Mouse (Mus musculus) megakaryocyte, embryonic 14.5 days (primary cell): Measurements from ENCODE around the gene Sp140. TPM values are rescaled to one million over a fixed set of nuclear protein-coding genes. Genes with fewer than 3 reads are reported as not detected.
A peak's percentile ranks its signal among the peaks of the same experiment; 100 is the strongest.
"Not testable (repeated sequence)": the region's sequence is repeated elsewhere in the genome, so short reads cannot be mapped to it uniquely, and the experiment has no call there.

Source experiments
- H3K27me3 ChIP-seq: replicated peaks from 2 replicates; pipeline ENCODE3; 2012; ENCODE audit warnings: inconsistent platforms
- H3K36me3 ChIP-seq: replicated peaks from 2 replicates; pipeline ENCODE3; 2012; ENCODE audit warnings: low read length, inconsistent platforms, mixed read lengths
- H3K4me1 ChIP-seq: 2 replicates; pipeline ENCODE4 v1.6.1; 2012; ENCODE audit warnings: inconsistent platforms
- H3K4me3 ChIP-seq: replicated peaks from 2 replicates; pipeline ENCODE3; 2012; ENCODE audit warnings: moderate library complexity, mild to moderate bottlenecking, inconsistent platforms
- H3K9me3 ChIP-seq: 2 replicates; pipeline ENCODE4 v1.6.1; 2012; ENCODE audit warnings: inconsistent platforms
- polyA plus RNA-seq: library from polyadenylated mRNA; stranded (reverse); fragments of >175 nt; gene quantifications from 2 replicates; pipeline ENCODE4 v1.2.3, GENCODE M21; 2012; ENCODE audit warnings: low replicate concordance; ENCODE audit not compliant: insufficient read depth

The Sp140 gene
- polyA plus RNA-seq = 1.3 and 8.1 TPM in 2 replicates

DNA sequence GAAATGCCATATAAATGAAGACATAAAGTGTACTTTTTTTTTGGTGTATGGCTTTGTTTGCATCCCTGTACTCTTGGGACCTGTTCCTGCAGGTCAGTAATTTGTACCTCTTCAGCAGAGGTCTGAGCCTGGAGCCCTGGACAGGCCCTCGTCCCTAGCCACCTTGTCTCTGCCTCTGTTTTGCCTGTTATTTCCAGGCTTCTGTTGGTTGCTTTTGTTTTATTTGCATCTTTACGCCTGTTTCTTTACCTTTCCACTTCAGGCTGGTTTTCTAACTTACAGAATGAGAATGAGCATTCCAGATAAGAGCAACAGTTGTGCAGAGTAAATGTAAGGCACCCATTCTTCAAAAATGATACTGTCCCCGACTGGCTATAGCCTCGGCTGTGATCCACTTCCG, at the start of gene Sp140:
TSS of gene Sp140 (plus strand) at position 301 of the 400 bp plus-strand sequence.
- not testable (repeated sequence) for H3K9me3 ChIP-seq, H3K4me1 ChIP-seq, H3K36me3 ChIP-seq, H3K27me3 ChIP-seq
- H3K4me3 ChIP-seq = peak within 1 kb of the TSS; percentile 85

DNA sequence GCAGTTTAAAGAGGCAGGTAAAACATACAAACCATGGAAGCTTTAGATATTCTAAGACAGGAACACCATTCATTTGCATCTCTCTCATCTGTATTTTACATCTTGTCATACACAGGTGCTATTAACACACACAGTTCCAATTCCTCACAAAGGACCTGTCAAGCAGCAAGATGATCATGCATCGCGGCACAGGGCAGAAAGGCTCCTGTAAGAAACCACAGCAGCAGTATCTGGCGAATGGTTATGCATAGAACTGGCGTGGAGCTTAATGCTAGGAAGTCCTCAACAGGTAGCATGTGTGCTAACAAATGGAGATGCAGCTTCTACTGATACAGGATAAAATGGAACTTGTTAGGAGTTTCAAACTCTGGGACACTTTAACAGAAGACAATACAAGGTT, 44.9 kb upstream of the Sp140 start:
- not testable (repeated sequence) for H3K4me3 ChIP-seq, H3K27me3 ChIP-seq, H3K36me3 ChIP-seq, H3K4me1 ChIP-seq, H3K9me3 ChIP-seq

DNA sequence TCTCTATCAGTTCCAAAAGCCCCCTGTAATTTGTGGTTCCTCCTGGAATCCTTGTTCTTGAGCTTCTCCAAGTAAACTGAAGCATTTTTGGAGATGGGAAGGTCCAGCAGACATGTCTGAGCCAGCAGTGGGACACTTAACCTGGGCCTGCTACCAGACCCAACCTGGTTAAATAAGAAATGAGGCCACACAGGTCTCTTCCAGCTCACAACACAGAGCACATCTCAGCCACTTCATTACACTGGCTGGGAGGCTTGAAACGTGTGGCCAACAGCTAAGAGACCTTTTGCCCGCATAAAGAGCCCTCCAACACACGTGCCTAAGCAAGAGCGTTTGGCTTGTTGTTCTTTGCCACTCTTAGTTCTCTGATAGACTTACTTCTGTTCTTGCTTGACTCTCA, 26.6 kb upstream of the Sp140 start:
- H3K27me3 ChIP-seq, H3K9me3 ChIP-seq, H3K4me1 ChIP-seq, H3K36me3 ChIP-seq, H3K4me3 ChIP-seq: not testable (repeated sequence)

- not testable (repeated sequence) for H3K9me3 ChIP-seq
Observed at GRCm38 (mm10) chr1:85575376-85575775, 24.8 kb upstream of the Sp140 start, which contains the start of gene G530012D18Rik. G530012D18Rik (plus strand) TSS chr1:85575676.

DNA sequence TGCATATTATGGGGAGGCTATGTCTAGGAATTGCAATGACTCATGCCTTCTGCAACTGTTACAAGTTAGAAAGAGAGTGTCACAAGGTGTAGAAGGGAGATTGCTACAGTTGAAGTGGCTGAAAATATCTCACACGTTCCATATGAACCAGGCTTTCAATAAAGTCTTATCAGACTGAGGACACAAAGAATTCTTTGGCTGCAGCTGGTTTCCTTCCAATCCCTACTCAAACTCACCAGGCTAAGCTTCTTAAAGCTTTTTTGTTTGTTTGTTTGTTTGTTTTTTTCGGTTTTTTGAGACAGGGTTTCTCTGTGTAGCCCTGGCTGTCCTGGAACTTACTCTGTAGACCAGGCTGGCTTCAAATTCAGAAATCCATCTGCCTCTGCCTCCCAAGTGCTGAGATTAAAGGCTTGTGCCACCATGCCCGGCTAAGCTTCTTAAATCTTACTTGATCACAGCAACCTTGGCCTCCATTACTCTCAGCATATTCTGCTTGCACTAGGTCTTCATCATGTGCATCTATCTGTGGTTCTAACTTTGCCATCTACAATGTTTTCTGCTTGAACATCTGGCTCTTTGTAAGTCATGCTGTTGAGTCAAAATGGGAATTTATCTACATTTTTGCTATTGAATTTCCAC, 21.7 kb upstream of the Sp140 start:
- H3K27me3 ChIP-seq, H3K4me3 ChIP-seq, H3K4me1 ChIP-seq, H3K9me3 ChIP-seq, H3K36me3 ChIP-seq: not testable (repeated sequence)

More at GRCm38 (mm10) chr1:85575376-85575775, 24.8 kb upstream of the Sp140 start, which contains the start of gene G530012D18Rik:
- not testable (repeated sequence) for H3K27me3 ChIP-seq, H3K4me3 ChIP-seq, H3K36me3 ChIP-seq, H3K4me1 ChIP-seq

DNA sequence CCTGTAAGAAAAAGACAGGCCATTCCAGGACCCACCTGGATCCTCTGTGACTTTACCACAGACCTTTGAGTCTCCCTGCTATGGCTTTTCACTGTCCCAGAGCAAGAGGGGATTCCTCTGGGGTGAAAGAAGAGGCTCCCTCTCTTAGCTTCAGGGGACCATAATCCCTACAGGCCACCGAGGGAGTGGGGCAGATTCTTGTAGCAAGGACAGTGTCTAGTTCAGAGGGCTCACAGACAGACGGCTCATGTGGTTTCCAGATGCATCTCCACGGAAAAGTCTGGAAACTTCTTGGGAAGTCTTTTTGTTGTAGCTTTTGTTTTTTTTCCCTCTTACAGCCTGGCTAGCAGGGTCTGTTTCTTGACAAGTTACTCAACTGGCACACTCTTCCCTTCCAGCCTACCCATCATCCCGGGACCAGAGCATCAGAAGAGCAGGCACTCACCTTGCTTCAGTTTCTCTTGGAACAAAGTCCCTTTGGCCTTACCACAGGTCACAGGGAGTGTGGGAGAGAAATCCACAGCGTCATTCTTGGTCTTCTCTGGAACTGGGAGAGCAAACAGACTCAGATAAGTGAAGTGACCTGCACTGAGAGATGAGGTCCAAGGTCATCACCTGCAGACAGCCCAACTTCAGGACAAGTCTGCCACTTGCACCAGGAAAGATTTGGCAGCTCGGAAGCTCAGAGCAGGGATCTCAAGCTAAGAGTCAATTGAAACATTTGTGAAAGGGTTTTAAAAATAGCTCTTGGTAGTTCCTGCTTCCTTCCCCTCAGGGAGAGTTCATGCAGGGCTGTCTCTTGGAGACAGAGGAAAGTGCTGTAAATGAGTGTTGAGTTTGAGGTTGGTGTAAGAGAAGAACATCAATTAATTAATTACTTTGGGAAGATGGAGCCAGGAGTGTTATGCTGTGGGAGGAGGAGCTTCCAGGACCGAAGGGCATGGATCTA, 20.7 kb upstream of the Sp140 start:
- H3K27me3 ChIP-seq, H3K9me3 ChIP-seq, H3K4me1 ChIP-seq, H3K4me3 ChIP-seq, H3K36me3 ChIP-seq: not testable (repeated sequence)

DNA sequence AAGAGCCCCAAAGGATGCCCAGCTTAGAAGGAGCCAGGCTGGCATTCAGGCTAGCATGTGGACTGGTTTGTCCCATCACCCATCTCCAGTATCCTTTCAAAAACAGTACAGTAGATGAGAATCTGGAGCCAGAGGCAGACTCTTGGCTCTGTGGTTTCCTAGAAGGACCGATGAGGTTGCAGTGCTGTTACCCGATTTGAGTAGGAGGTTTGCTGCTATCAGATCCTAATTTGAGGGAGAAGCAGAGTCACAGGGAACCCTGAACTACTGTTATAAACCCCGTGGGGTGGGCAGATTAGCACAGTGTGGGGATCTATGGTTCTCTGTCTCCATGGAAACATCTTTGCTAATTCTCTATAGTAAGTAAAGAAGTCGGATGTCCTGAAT, 20.0 kb upstream of the Sp140 start:
- H3K36me3 ChIP-seq, H3K4me3 ChIP-seq, H3K27me3 ChIP-seq, H3K9me3 ChIP-seq, H3K4me1 ChIP-seq: not testable (repeated sequence)

- not testable (repeated sequence) for H3K4me1 ChIP-seq, H3K36me3 ChIP-seq, H3K4me3 ChIP-seq, H3K9me3 ChIP-seq, H3K27me3 ChIP-seq
Observed at GRCm38 (mm10) chr1:85580578-85580977, 19.6 kb upstream of the Sp140 start.

GRCm38 (mm10) chr1:85581518-85581917, 18.7 kb upstream of the Sp140 start:
- not testable (repeated sequence) for H3K9me3 ChIP-seq, H3K4me1 ChIP-seq, H3K27me3 ChIP-seq, H3K36me3 ChIP-seq, H3K4me3 ChIP-seq

GRCm38 (mm10) chr1:85588697-85589096, 11.5 kb upstream of the Sp140 start:
- H3K4me3 ChIP-seq, H3K27me3 ChIP-seq, H3K36me3 ChIP-seq, H3K4me1 ChIP-seq, H3K9me3 ChIP-seq: not testable (repeated sequence)

DNA sequence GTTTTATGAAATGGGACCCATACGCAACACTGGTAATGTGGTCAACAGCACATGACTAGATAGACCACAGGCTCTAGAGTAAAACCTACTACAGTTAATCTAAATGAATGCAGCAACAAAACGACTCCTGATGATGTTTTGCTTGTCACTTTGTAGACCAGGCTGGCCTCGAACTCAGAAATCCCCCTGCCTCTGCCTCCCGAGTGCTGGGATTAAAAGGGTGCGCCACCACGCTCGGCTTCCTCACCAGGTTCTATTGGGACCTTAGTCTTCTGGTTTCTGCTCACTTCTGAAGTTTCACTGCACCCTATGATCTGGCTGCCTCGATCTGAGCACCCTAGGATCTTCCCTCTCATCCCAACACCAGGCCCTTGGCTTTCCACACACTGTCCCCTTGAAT, 7.7 kb upstream of the Sp140 start:
- not testable (repeated sequence) for H3K9me3 ChIP-seq, H3K4me1 ChIP-seq, H3K36me3 ChIP-seq, H3K27me3 ChIP-seq, H3K4me3 ChIP-seq

DNA sequence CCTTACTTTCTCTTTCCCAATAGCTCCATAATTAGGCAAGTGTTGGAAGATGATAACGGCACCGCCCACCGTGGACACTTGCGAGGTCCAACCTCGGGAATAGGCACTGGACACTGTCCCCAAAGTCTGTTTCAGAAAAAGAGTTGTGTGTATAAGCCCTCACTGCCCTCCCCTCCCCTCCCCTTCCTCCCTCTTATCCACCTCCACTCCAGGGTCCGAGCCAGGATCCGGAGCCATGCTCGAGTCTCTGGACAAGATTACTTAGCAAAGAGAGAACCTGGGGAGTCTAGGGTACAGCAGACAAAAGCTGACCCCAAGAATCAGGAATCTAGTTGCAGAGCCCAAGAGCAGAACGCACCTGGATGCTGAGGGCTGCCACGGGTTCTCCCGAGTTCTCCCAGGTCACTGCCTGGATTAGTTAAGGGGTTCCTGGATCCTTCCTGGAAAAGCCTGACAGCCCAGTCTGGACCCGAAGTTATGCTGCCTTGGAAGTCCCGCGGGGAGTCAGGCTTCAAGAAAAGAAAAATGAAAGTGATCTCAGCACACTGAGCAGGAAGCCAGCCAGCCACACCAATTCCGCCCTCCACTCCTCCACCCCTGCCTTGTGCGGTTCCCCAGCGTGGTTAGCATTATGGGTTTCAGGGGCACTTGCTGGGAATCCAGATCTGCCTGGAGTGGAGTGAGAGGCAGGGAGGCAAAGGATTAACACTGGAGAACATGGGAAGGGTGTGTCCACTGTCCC, 1.7 kb upstream of the Sp140 start, which contains the start of gene Sp110:
TSS of gene Sp110 (minus strand) at position 547 of the 742 bp plus-strand sequence.
- not testable (repeated sequence) for H3K27me3 ChIP-seq, H3K9me3 ChIP-seq, H3K4me1 ChIP-seq, H3K36me3 ChIP-seq
- H3K4me3 ChIP-seq = peak within 1 kb of the TSS; percentile 80

- H3K4me3 ChIP-seq = peak overlapping the region; percentile 85
- not testable (repeated sequence) for H3K4me1 ChIP-seq, H3K9me3 ChIP-seq, H3K27me3 ChIP-seq, H3K36me3 ChIP-seq
Observed at GRCm38 (mm10) chr1:85600794-85601193, 616 bp downstream of the Sp140 start.

GRCm38 (mm10) chr1:85604341-85604740, 4.2 kb downstream of the Sp140 start:
- H3K4me1 ChIP-seq, H3K36me3 ChIP-seq, H3K4me3 ChIP-seq, H3K9me3 ChIP-seq, H3K27me3 ChIP-seq: not testable (repeated sequence)

DNA sequence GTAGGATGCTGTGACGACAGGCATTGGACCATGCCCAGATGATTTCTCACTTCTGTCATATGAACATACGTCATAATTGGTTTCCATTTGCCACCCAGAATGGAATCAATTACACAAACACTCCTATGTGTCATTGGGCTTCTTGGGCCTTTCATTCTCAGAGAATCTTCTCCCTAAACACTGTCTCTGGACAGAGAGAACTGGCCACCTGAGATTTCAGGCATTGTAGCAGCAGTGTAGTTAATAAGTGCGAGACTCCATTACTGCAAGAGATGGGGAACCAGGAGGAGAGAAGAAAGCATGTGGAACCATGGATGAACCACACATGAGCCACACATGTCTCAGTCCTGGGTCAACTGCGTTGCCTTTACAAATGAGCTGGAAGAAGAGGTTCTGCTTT, 8.2 kb downstream of the Sp140 start:
- not testable (repeated sequence) for H3K4me1 ChIP-seq, H3K27me3 ChIP-seq, H3K4me3 ChIP-seq, H3K9me3 ChIP-seq, H3K36me3 ChIP-seq

- not testable (repeated sequence) for H3K9me3 ChIP-seq, H3K4me1 ChIP-seq, H3K27me3 ChIP-seq, H3K4me3 ChIP-seq, H3K36me3 ChIP-seq
Observed at GRCm38 (mm10) chr1:85610581-85610980, 10.4 kb downstream of the Sp140 start.
